Mouse (Mus musculus) monocyte, adult 2 months (primary cell): ENCODE measurements around the gene Zfp53.

ENCODE experiments used
- DNase-seq, 2 experiments: peaks; one replicate each; pipeline ENCODE4 v3.0.0; 2022; ENCODE audit warnings: low spot score in 2 of 2, low read depth in 1 of 2

The Zfp53 gene

DNA sequence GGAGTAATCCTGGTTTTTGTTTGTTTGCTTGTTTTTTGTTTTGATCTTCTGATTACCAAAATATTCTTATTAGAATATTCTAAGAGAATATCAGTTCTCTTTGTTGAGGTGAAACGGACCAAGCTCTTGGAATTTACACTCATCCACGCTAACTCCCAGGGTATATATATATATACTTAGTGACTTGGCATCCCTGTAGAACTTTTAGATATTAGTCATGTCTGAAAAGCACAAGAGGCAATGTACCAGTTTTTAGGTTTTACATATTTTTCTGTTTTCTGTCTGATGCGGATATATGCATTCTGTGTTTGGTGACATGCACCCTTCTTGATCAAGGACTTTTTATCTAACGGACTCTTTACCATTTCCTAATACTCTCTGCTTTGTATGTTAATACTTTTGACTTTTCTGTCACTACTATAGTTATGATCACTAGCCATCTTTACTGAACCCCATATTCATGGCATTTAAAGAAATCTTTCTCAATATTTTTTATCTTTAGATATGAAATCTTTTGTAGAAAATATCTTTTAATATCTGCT, 28.4 kb downstream of the Zfp53 start:
- DNase-seq, result no peak

GRCm38 (mm10) chr17:21526270-21526669, 37.5 kb downstream of the Zfp53 start:
- no peak for DNase-seq

DNA sequence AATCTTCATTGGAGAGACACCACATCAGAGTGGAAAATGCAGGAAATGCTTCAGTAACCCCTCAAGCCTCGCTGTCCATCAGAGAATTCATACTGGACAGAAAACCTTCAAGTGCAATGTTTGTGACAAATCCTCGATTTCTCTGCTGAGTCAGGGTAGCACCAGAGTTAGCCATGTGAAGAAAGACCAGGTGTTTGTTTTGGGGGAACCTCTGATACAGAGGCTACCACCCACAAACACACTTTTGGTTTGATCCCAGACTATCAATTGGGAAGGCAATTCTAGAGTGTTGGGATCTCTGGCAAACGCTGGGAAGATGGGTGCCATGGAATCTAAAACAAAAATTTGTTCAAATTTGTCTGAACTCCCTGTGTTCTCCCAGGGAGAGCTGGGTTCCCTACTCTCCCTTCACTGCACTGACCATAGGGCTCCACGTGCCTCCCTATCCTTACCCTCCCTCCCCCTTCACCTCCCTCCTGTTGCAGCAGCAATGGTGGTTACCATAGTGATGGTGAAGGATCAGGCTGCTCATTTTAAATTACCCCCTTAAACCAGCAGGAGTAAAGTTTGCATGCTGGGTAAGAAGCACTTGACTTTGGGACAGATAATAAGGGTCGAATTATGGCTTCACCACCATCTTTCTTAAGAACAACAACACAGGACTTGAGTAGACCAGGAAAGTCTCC, 42.0 kb downstream of the Zfp53 start:
- DNase-seq, result no peak

GRCm38 (mm10) chr17:21531621-21532020, 42.8 kb downstream of the Zfp53 start:
- DNase-seq, result no peak

- peak in 1 of 2 experiments; percentile 22 for DNase-seq
Observed at GRCm38 (mm10) chr17:21532101-21532951, 43.5 kb downstream of the Zfp53 start.

DNA sequence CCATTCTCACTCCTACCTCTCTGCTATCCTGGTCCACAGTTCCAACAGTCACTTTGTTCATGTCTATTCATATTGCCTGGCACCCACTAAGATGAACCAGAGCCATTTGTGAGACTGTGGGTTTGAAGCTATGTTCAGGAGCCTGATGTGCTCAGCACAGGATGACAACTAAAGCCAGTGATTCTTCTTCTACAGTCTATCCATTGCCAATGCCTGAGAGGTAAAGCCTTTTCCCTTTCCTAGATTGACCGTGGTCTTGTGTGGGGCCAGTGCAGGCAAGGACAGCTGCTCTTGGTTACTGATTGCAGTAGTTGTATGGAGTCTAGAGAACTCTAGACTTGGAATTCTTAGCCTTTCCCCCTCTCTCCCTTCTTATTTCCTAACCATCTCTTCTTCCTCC, 45.2 kb downstream of the Zfp53 start:
- no peak for DNase-seq

GRCm38 (mm10) chr17:21534460-21535095, 45.8 kb downstream of the Zfp53 start:
- DNase-seq, result peak in 1 of 2 experiments; percentile 10

GRCm38 (mm10) chr17:21535096-21536001, 46.6 kb downstream of the Zfp53 start, which contains the start of gene Zfp52:
TSS of gene Zfp52 (plus strand) at chr17:21535539.
- DNase-seq, result peak in 1 of 2 experiments; percentile 38

DNA sequence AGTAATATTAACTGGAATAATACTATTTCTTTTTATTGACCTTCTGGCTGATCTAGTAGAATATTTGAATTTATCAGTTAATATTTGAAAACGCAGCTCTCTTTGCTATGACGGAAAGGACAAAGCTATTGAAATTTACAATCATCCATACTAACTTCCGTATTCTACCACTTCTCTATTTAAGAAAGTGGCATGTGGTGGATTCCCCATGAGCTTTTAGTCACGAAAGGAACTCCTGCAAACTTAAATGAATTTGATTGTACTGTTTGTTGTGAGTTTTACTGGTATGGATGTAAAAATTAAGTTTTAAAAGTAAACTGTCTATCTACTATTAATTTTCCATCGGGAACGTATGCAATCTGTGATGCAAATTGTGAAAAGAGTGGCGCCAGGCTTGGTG, 47.3 kb downstream of the Zfp53 start:
- no peak for DNase-seq

- no peak for DNase-seq
Observed at GRCm38 (mm10) chr17:21536676-21537075, 47.9 kb downstream of the Zfp53 start.

DNA sequence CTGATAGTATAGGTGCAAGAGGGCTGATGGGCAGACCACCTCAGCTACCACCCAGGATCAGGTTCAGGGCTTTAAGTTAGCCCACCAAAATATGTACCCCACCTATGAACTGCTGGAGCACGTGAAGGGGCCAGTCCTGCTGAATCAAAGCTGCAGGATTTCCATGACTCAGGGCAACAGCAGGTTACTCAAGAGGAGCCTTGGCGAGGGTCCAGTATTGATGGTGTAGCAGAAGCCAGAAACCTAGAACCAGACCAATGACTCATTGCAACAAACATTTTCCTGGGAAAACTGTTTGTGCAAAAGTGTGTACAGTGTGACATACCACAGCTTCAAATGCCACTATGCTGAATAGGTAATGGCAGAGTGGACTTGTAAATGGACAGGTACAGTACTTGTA, 69.0 kb downstream of the Zfp53 start:
- DNase-seq, result no peak
